Mouse (Mus musculus) small intestine, adult 2 months (tissue): ENCODE results near the gene Creg1.

Experiments used
- CTCF ChIP-seq: fragments of 200-500 bp; IDR thresholded peaks from 2 replicates; pipeline ENCODE4 v1.5.1; 2012; ENCODE audit warnings: low read depth, mild to moderate bottlenecking, control low read depth, inconsistent platforms, low read length, moderate library complexity, mixed read lengths; ENCODE audit not compliant: insufficient replicate concordance, insufficient read length; ENCODE audit errors: extremely low read depth
- POLR2A ChIP-seq: fragments of 200-500 bp; IDR thresholded peaks from 2 replicates; pipeline ENCODE4 v1.6.1; 2012; ENCODE audit warnings: low read depth, mild to moderate bottlenecking, control low read depth, inconsistent platforms, low read length, moderate library complexity

GRCm38 (mm10) chr1:165804133-165804532 lies 40.6 kb downstream of the Creg1 start:
- no peak for TF ChIP-seq POLR2A
- TF ChIP-seq CTCF, result no peak
